Mouse (Mus musculus) megakaryocyte progenitor cell, adult 5-6 weeks (primary cell): ENCODE data around the gene Efcab7. TPM values are rescaled to one million over a fixed set of nuclear protein-coding genes. Genes with fewer than 3 reads are reported as not detected.

Source experiments
- ATAC-seq: replicated peaks from 2 replicates; pipeline ENCODE4 v1.8.0; 2016; ENCODE audit warnings: mild to moderate bottlenecking, moderate TSS enrichment, inconsistent platforms; ENCODE audit not compliant: poor library complexity
- total RNA-seq, 2 experiments: library from RNA; stranded (forward) in 1 of 2; stranded (reverse) in 1 of 2; fragments of 157-497, 149-512 nt in 1 of 2; fragments of 200-1000 nt in 1 of 2; gene quantifications; 2 replicates each; pipeline versions ENCODE4 v1.2.3 to v1.2.4; 2015 to 2017

Efcab7 gene
- total RNA-seq, 2 experiments from 2014 or later = 4.3 to 15.5 TPM

GRCm38 (mm10) chr4:99941655-99942414 is 112.8 kb downstream of the Efcab7 start:
- ATAC-seq = peak; percentile 59

GRCm38 (mm10) chr4:99944606-99945005 is 115.6 kb downstream of the Efcab7 start:
- no peak for ATAC-seq

- no peak for ATAC-seq
Observed at GRCm38 (mm10) chr4:99945011-99945410, 116.0 kb downstream of the Efcab7 start.

DNA sequence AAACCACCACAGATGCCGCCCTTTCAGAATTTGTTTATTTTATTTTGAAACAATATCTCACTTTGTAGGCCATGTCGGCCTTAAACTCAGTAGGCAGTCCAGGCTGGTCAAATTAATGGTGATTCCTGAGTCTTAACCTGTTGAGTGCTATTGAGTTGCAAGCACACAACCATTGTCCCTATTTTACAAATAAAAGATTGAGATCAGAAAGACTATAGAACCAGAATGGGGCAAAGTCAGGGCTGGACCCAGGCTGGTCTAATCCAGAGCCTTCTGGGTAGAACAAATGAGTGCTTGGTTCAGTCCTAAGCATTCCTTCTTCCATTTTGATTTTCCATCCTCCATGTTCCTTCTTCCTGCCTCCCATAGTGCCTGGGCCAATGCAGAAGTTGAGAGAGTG is 117.5 kb downstream of the Efcab7 start:
- no peak for ATAC-seq

DNA sequence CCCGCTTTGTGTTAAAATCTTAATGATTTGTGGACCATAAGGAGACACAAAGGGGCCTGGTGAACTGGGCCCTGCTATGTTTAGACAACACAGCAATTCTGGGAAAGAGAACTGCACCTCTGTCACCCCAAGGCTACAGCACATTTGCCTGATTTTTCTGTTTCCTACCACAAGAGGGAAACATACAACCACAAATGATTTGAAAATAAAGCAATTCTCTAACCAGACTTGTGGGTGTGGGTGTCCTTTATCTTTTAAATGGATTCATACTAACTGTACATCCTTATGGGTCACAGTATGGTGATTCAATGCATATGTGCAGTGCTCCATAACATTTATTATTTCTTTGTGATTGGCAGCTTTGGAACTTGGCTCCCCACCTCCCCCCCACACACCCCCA is 118.2 kb downstream of the Efcab7 start:
- peak; percentile 84 for ATAC-seq

DNA sequence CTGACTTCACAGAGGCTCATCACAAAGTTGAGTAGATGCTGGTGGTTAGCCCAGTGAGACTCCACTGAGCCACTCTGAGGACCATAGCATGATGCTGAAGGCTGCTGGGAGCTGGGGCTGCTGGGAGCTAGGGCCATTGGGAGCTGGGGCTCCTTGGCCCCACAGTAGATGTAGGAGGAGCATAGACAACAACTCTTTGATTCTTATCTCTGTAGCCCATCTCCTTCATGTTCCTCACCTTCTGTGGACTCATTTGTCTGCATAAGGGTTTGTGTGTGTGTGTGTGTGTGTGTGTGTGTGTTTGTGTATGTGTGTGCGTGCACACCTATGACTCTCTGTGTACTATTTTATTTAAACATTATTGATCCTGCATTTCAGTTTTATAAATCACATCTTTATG is 118.9 kb downstream of the Efcab7 start:
- ATAC-seq = no peak

DNA sequence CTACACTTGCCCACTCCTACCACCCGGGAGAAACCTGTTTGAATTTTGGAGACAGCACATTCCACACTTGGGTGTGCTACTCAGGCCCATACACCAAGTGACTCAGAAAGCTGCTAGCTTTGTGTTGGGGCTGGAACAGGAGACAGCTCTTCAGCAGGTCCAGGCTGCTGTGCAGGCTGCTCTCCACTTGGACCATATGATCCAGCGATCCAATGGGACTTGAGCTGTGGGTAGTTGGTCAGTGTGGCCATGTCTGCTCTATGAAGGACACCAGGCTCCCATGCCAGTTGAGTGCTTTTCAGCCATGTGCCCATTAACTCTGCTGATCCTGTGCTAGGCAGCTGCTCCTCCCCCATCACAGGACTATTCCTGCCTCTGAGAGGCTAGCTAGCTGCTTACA is 124.9 kb downstream of the Efcab7 start:
- no peak for ATAC-seq

DNA sequence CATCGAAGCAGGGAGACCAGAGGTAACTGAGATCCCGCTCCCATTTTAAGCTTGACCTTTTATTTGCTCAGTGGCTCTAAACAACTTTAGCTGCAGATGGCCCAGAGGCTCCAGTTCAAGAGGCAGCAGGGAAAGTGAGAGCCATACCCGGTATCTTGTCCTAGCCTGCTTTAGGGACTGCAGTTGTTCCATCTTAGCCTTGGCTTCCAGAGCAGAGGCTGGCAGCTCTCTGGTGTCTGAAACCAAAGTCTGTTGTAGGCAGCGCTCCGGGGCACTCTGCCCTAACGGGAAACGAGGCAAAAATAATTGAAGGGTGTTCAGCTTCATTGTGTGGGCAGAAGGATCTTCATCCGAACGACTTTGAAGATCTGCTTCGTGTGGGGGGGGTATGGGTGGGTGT is 126.4 kb downstream of the Efcab7 start:
- no peak for ATAC-seq

- no peak for ATAC-seq
Observed at GRCm38 (mm10) chr4:99957186-99957585, 128.2 kb downstream of the Efcab7 start.

- ATAC-seq = peak; percentile 63
Observed at GRCm38 (mm10) chr4:99958084-99958815, 129.3 kb downstream of the Efcab7 start.

GRCm38 (mm10) chr4:99959308-99959707 is 130.3 kb downstream of the Efcab7 start:
- ATAC-seq = no peak

Other genes starting within 250 kb of the Efcab7 start
- not detected in 2 replicates for gene Foxd3, start 172.9 kb upstream of the Efcab7 start, total RNA-seq (2015)
- gene Foxd3, start 172.9 kb upstream of the Efcab7 start, total RNA-seq (2017) = not detected in 2 replicates
- 19.3 and 27.1 TPM in 2 replicates for gene Alg6, start 113.5 kb upstream of the Efcab7 start, total RNA-seq (2015)
- gene Alg6, start 113.5 kb upstream of the Efcab7 start, total RNA-seq (2017) = 18.2 and 20.6 TPM in 2 replicates
- 17.6 and 19.8 TPM in 2 replicates for gene Pgm1, start 100.2 kb downstream of the Efcab7 start, total RNA-seq (2015)
- 42.3 and 43.0 TPM in 2 replicates for gene Pgm1, start 100.2 kb downstream of the Efcab7 start, total RNA-seq (2017)
- gene Itgb3bp, start 100.6 kb downstream of the Efcab7 start, total RNA-seq (2015) = 26.8 and 29.2 TPM in 2 replicates
- gene Itgb3bp, start 100.6 kb downstream of the Efcab7 start, total RNA-seq (2017) = 24.4 and 28.7 TPM in 2 replicates